Mouse (Mus musculus) brain, adult 2 months (tissue): ENCODE data around the gene Spats2.
"Not testable (repeated sequence)": the region's sequence is repeated elsewhere in the genome, so short reads cannot be mapped to it uniquely, and the experiment has no call there.

ENCODE experiments used
- DNase-seq: peaks from one replicate; pipeline ENCODE4 v3.0.0; 2011; ENCODE audit warnings: low read depth, low spot score

Gene Spats2

GRCm38 (mm10) chr15:99138389-99138788 lies 12.7 kb downstream of the Spats2 start:
- no peak for DNase-seq

DNA sequence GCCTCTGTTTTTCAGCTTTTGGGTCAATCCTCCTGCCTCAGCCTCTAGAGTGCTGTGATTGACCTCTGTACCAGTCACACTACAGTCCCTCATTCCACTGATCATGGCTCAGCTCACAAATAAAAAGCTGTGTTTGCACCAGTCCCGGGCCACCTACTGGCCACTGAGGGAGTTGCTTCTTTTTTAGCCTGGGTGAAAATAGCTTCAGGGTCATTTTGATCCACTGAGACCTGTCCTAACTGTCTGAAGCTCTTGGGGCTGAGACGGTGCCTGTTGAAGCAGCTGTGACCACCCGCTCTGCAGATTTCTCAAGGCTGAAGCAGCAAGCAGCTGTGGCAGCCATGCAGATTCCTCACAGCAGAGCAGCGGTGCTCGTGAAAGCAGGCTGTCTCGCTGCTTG lies 14.0 kb downstream of the Spats2 start:
- peak; percentile 60 for DNase-seq

- no peak for DNase-seq
Observed at GRCm38 (mm10) chr15:99150516-99150915, 24.8 kb downstream of the Spats2 start.

DNA sequence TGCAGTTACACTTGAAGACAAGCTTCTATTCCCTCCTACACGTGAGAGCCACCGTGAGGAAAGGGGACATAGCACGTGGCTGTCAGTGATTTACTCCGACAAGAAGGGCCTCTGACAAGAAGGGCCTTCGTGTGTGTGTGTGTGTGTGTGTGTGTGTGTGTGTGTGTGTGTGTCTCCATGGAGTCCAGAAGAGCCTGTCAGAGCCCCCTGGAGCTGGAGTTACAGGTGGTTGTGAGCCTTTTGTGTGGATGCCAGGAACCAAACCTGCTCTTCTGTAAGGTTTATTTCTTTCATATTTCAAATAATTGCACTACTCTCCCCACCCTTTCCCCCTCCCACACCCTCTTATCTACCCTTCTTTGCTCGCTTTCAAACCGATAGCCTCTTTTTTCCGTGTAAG lies 25.6 kb downstream of the Spats2 start:
- no peak for DNase-seq

GRCm38 (mm10) chr15:99153466-99153865 lies 27.8 kb downstream of the Spats2 start:
- no peak for DNase-seq

DNA sequence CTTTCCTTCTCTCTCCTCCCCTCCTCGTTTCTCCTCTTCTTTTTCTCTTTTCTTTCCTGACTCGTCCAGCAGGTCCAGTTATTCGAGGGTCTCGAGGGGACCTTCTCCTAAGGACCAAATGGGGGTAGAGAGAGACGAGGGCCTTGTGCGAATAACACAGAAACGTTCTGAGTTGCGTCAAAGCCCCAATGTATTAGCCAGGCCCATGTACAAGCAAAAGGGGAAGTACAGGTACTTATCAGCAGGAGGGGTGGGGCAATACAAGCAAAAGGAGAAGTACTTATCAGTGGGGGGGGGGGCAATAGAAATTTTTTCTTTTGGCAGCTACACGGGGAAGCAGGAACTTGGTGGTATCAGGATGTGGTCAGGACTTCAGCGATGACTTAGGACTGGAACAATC lies 28.8 kb downstream of the Spats2 start:
- not testable (repeated sequence) for DNase-seq

DNA sequence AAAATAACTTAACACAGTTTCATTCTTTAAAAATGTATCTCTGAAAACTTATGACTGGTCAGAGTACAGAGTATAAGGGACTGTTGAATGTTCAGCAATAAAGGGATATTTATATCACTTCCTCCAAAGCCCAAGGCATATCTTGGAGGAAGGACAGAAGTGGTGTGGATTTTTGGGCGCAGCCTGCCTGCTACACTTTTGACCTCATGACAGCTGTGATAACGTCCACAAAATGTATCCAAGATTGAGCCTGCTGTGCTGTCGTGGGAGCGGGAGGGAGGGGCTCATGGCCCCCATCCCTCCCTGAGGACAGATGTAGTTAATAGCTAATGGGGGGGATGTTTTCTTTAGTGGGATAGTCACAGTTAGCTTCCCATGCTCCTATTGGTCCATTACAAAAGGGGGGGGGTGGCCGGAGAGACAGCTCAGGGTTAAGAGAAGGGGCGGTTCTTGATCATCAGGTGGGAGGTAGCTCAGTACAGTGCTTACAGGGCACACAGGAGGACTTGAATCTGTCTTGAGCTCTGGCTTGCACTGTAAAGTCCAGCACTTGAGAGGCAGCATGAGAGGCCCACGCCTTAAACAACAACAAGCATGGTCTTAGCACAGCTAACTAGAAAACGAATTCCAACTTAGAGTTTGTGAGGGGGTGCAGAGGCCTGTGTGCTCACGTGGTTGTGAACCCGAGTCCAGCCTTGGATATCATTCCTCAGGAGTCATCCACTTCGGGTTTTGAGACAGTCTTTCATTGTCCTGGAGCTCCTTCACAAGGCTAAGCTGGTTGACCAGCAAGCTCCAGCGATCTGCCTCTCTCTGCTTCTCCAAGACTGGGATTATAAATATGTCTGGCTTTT lies 38.0 kb downstream of the Spats2 start:
- DNase-seq = no peak

DNA sequence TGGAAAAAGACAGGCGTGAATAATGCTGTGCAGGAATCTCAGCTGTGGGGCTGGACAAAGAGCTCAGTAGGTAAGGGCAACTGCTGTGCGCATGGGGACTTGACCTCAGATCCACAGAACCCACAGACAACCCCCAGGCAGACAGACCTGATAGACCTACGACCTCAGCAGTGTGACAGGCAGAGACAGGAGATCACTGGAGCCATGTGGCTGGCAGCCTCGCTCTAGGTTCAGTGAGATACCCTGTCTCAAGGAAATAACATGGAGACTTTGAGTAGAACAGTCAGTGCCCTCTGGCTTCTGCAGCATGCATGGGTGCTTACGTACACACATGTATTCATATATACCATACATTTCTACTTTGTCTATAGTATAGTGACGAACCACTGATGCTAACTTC lies 46.4 kb downstream of the Spats2 start:
- DNase-seq = no peak

DNA sequence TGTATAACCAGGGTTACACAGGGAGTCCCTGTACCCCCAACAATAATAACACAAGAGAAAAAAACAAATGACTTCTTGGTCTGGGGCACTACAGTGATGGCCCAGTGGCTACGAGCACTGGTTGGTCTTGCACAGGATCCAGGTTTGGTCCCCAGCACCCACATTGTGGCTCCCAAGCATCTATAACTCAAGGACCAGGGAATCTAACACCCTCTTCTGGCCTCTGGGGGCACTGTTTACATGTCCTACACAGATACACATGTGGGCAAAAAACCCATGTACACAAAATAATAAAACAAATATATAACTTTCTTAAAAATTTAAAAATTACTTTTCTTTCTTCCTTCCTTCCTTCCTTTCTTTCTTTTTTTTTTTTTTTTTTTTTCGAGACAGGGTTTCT lies 53.9 kb downstream of the Spats2 start:
- no peak for DNase-seq

DNA sequence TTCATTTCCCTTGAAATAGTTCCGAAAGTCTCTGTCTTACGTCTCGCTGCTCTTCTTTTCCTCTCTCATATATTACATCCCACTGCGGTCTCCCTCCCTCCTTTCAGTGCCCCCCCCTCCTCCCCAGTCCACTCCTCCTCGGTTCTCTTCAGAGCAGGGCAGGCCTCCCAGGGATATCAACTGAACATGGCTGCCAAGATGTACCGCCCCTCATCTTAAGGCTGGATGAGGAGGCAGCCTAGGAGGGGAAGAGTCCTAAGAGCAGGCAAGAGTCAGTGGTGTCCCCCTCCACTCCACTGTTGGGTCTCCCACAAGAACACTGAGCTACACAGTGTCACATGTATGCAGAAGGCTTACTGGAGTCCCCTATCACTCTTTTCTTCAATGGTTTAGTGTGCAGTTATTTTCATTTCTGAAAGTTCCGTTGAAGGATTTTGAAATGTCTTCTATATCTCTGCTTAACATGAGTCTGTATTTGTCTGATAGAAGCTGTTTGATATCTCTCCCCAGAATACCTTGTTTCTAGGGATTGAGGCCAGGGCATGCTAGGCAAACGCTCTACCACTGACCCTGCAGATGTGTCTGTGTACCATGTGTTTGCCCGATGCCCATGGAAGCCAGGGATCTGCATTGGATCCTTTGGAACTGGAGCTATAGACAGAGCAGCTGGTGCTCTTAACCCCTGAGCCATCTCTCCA lies 58.6 kb downstream of the Spats2 start:
- no peak for DNase-seq

DNA sequence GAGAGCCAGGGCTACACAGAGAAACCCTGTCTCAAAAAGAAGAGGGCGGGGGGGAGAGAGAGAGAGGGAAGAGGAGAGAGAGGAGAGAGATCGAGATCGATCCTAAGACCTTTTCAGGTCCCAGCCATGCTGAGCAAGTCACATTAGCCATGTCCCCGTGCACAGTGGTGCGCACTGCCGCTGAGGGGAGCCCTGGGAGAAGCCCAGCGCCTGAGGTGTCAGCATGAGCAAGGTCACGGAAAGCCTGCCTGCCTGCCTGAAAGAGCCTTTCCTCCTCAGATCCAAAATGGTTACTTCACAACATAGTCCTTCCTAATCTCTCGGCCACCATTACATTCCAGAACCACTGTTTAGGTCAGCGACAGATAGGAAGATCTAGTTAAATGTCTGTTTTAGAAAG lies 68.6 kb downstream of the Spats2 start:
- DNase-seq = no peak

GRCm38 (mm10) chr15:99195043-99195442 lies 69.3 kb downstream of the Spats2 start:
- DNase-seq = peak; percentile 66

DNA sequence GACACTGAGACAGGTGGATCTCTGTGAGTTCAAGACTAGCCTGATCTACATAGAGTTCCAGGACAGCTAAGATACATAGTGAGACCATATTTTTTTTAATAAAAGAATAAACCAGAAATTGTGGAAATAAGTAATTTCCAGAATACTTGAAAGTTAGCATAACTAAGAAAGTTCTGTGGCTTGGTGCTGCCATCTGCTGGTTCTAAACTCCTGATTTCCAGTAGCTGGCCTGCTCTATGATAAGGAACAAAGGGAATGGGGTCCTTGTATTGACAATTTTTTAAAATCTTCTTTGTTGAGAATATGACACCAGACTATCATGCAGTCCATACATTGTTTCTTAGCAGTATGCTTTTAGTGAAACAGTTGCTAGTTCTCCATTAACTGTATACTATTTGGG lies 73.0 kb downstream of the Spats2 start:
- DNase-seq = peak; percentile 55

- no peak for DNase-seq
Observed at GRCm38 (mm10) chr15:99205959-99206358, 80.2 kb downstream of the Spats2 start.

DNA sequence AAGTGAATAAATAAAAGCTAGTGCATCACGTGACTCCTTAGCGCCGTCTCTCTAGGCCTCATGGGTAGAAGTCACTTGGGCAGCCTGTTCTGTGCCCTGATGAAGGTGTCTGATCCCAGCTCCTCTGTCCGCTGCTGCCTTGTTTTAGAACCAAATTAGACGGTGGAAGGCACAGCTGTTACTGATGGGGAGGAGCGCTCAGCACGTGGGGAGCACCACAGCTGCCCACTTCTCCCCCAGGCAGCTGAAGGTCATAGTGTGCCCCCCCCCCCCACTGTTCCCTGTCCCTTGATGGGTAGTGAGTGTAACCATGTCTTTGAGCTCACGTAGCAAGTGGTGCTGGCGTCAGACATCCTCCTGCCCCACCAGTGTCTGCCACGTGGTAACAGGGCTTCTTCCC lies 87.5 kb downstream of the Spats2 start:
- no peak for DNase-seq

GRCm38 (mm10) chr15:99214941-99215340 lies 89.2 kb downstream of the Spats2 start:
- no peak for DNase-seq

- no peak for DNase-seq
Observed at GRCm38 (mm10) chr15:99215741-99216463, 90.2 kb downstream of the Spats2 start.

GRCm38 (mm10) chr15:99217630-99218029 lies 91.9 kb downstream of the Spats2 start:
- DNase-seq = no peak

DNA sequence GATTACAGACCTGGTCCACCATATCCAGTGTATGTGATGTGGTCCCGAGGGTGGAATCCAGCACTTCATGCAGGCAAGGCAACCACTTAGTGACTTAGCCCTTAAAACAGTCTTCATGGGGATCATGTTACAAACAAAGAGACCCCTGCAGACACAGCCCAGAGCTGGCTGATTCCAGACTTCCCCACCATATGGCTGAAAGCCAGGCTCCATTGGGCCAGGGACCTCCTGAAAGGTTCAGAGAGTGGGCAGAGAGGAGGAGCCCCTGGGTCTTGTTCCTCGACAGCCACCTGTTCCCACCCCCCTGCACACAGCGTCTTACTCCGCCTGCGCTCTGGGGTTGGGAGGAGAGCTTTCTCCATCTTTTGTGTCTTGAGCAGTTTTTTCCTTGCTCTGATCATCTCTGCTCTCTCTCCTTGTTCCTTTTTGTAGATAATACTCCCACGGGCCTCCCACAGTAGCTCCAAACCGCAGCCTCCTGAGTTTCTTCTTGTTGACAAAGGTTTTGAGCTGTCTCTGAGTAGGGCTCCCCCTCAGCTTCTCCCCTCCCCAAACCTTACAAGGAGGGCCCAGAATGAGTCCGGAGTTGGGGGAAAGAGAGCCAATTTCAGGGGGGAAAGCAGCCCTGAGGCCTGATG lies 95.7 kb downstream of the Spats2 start:
- peak; percentile 71 for DNase-seq

GRCm38 (mm10) chr15:99222794-99223584 lies 97.3 kb downstream of the Spats2 start:
- DNase-seq = no peak

DNA sequence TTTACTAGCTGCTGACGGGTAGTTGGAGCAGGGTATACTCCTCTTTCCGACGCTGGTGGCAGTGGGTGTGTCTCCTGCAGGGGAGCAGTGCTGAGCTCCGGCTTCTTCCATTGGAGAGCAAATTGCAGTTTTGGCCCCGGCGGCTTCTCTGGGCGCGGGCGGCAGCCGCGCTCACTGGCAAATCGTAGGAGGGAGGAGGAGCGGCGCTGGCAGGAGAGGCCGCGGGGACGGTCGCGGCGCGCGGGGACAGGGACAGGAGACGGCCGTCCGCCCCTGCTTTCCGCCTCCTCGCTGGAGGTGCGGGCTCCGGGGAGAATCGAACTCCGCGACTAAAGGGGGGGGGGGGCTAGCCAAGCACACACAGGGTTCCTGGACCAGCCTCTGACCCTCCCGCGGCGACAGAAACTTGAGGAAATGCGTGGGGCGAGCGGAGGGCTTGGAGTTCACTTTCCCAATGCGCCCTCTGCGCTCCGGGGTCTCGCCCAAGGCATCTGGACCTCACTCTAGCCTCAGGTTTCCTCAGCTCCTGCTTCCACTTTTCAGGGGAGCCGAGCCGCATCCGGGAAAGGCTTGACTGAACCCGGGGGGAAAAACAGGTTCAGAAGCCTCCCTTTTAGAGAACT lies 98.0 kb downstream of the Spats2 start:
- peak; percentile 87 for DNase-seq
